Mouse (Mus musculus): ENCODE results near the gene Nsg2. TPM values are rescaled to one million over a fixed set of nuclear protein-coding genes. Genes with fewer than 3 reads are reported as not detected.
"Not testable (repeated sequence)": the region's sequence is repeated elsewhere in the genome, so short reads cannot be mapped to it uniquely, and the experiment has no call there.

The Nsg2 gene
- 595 and 624 TPM in 2 replicates for polyA plus RNA-seq (2012; rRNA removed)

- DNase-seq (ENCODE audit: extremely low spot score in 1 of 2, low spot score in 1 of 2), result peak; percentile 80 to 93
These were observed at the start of gene Nsg2 for GRCm38 (mm10) chr11:32000281-32000680. TSS of gene Nsg2 (plus strand) at chr11:32000463.

- DNase-seq (ENCODE audit: extremely low spot score in 1 of 2, low spot score in 1 of 2), result no peak
These were observed 40.2 kb upstream of the Nsg2 start for GRCm38 (mm10) chr11:31960071-31960470.

GRCm38 (mm10) chr11:31963993-31964392 lies 36.3 kb upstream of the Nsg2 start:
- DNase-seq (ENCODE audit: extremely low spot score in 1 of 2, low spot score in 1 of 2), result no peak

DNA sequence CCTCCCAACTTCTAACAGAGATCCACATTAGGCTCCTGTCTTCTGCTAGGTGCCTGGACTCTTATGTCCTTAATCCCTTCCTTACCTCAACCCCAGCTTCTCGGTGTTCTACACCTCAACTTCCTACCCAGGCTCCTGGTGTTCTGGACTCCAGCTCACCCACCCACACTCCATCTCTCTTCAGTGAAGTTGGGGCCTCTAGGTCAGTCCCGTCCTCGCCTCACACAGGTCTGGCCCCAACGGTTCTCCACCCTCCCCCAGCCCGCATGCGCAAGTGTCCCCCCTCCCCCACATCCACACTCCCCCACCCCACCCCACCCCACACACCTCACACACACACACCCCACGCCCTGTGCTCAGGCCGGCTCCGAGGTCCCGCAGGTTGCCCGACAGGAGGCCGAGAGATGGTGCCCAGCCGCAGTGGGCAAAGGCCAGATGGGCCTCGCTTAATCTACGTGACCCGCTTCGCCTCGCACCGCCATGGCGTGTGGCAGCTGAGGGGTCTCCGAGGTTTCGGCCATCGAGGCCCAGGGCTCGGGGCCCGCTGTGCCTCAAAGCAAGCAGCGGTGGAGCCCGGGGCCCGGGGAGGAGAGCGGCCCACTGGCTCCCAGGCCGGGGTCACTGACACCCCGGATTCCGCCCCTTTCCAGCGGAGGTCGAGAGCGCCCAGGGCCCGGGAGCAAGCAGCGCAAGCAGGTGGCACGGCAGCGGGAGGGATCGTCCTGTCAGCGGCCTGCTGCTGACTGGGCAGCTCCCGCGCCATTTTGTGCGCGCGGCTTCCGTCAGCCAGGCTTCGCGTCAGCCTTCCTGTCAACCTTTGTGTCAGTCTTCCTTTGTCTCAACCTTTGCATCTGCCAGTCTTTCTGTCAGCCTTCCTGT lies 34.8 kb upstream of the Nsg2 start, which contains the start of gene 4930524B15Rik:
4930524B15Rik (plus strand) TSS at position 337 of the 879 bp plus-strand sequence.
- no peak for DNase-seq (ENCODE audit: extremely low spot score in 1 of 2, low spot score in 1 of 2)

GRCm38 (mm10) chr11:31974132-31974531 lies 26.1 kb upstream of the Nsg2 start:
- DNase-seq (ENCODE audit: extremely low spot score in 1 of 2, low spot score in 1 of 2), result no peak

- DNase-seq (ENCODE audit: extremely low spot score in 1 of 2, low spot score in 1 of 2), result no peak
These were observed 25.4 kb upstream of the Nsg2 start for GRCm38 (mm10) chr11:31974826-31975225.

DNA sequence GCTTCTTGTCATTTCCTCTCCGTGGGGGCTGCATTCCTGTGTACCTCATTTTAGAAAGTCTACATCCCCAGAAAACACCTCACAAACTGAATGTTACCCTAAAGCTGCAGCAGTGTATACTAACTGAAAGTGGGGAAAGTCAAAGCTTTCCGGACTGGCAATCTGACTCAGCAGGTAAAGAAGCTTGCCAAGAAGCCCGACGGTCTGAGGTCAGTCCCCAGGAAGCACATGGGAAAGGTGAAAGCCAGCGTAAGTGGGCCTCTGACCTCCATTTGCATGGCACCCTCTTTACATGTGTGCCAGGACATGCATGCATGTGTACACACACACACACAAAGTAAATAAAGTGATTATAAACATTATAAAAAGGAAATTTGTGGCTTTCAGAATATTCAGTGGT lies 24.6 kb upstream of the Nsg2 start:
- DNase-seq (ENCODE audit: extremely low spot score in 1 of 2, low spot score in 1 of 2), result no peak

DNA sequence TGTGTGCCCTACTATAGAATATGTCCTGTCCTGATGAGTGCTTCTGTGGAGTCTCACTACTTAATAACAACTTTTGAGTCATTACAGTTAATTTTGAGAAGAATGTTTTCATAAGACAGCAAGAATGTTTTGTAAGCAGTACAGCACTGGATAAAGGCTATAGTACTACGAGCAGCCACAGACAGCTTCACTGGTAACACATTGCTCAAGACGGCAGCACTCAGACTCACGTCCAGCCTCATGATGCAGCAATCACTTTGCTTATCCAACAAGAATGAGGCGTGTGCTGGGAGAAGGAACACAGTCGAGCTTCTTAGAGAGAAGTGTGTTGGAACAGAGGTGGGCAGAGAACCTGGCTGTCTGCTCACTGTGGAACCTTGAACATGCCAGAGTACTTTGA lies 24.1 kb upstream of the Nsg2 start:
- no peak for DNase-seq (ENCODE audit: extremely low spot score in 1 of 2, low spot score in 1 of 2)

DNA sequence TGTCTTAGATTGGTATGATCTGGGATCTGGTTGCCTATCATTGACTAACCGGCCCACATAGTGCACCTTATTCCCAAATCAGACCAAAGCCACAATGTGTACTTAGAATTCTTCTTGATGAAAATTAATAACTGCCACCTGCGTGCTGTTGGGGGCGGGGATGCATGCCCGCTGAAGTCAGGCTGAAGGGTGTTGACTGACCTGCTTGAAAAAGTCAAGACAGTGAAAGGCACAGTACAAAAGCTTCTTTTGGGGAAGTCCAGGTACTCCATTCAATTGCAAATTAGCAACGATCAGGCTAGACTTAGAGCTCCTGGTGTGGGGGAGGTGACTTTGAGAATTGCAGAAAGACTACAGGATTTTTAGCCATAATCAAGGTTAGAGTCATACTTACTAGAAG lies 20.2 kb upstream of the Nsg2 start:
- not testable (repeated sequence) for DNase-seq (ENCODE audit: extremely low spot score in 1 of 2, low spot score in 1 of 2)

DNA sequence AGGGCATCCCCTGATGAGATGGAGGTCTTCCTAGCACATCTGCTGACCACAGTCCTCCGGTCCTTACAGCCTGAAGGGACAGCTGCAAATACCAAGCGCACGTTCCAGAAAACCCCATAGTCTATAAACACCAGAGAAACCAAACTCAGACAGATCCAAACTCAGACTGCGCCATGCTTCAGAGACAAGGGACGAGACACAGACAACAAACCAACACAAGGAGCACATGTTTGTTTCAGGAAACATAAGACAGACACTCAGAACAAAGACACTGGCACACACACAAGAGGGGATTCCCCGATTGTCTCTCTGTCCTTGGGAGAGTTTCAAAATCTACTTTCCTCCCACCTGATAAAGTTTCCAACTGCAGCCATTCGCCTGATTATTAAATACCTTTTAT lies 18.4 kb upstream of the Nsg2 start:
- DNase-seq (ENCODE audit: extremely low spot score in 1 of 2, low spot score in 1 of 2), result no peak

GRCm38 (mm10) chr11:31982247-31982943 lies 17.9 kb upstream of the Nsg2 start:
- DNase-seq (ENCODE audit: extremely low spot score in 1 of 2, low spot score in 1 of 2), result not testable (repeated sequence)

DNA sequence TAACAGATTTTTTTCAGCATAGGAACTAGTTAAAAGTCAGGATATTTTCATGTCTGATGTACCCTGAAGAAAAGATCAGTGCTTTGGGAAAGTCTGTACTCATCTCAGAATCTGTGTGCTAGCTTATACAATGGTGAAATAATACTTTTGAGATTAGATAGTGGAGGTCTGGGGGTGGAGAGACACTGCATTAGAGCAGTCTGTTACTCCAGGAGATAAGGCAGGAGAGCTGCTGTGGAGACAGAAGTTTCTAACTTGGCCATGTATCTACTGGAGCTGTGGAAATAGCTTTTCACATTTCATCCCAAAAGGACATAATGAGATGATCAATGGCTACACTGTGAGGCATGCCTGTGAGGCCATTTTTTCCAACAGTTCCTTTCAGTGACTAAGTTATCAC lies 17.0 kb upstream of the Nsg2 start:
- no peak for DNase-seq (ENCODE audit: extremely low spot score in 1 of 2, low spot score in 1 of 2)

DNA sequence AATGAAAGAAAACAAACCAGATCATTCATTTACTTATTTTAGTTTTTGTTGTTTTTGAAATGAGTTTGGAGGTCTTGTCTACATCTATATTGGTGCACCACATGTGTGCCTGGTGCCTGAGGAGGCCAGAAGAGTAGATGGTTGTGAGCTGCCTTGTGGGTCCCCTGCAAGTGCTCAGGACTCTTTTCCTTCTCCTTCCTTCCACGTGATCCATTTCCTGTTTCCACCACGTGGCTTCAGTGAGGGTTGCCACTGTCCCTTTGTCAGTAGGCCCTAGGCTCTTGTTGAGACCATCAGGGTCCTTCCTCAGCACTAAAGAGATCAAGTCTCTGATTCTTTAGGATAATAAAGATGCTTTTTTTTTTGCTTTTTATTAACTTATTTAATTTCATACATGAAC lies 15.5 kb upstream of the Nsg2 start:
- DNase-seq (ENCODE audit: extremely low spot score in 1 of 2, low spot score in 1 of 2), result no peak

DNA sequence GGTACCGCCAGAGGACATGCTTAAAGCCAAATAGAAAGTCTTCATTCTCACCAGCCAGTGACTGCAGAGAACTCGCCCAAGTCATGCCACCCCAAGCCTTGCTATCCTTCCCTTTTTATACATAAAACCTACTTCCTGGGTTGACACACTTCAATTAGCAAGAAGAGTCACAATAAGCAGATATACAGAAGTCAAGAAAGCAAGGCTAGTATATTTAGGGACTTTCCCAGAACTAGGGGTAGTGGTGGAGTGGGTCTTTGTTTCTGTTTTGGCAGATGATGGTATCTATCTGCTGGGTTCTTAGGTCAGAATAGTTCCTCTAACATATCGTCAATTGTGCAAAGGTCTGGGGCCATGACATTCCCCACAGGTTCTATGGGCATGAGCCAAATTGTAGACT lies 7.7 kb upstream of the Nsg2 start:
- no peak for DNase-seq (ENCODE audit: extremely low spot score in 1 of 2, low spot score in 1 of 2)

GRCm38 (mm10) chr11:31999716-32000115 lies 547 bp upstream of the Nsg2 start:
- no peak for DNase-seq (ENCODE audit: extremely low spot score in 1 of 2, low spot score in 1 of 2)

DNA sequence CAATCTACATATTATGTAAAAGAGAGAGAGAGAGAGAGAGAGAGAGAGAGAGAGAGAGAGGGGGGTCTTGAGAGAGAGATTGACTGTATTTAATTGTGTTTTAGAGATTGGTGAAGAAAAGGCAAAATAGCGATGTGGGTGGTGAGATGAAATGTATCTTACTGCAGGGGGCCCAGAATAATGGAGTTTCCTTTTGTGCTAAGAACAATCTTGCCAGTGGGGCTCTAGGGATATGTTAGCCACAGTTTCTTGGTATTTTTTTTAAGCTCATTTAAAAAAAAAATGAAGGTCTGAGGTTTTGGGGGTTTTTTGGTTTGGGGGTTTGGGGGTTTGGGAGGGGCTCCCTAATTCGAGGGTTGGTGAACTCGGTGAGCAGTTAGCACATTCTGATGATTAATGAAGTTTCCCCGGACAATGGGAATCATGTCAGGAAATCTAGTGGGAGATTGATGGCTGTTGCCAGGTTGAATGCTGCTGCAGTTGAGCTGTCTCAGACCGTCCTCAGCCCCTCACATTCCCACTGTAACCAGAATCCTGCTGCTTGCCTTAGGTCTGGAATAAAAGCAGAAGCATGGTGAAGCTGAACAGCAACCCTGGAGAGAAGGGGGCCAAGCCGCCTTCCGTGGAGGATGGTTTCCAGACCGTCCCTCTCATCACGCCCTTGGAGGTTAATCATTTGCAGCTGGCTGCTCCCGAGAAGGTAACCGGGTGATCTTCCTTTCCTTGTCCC lies 1.1 kb downstream of the Nsg2 start:
- no peak for DNase-seq (ENCODE audit: extremely low spot score in 1 of 2, low spot score in 1 of 2)

DNA sequence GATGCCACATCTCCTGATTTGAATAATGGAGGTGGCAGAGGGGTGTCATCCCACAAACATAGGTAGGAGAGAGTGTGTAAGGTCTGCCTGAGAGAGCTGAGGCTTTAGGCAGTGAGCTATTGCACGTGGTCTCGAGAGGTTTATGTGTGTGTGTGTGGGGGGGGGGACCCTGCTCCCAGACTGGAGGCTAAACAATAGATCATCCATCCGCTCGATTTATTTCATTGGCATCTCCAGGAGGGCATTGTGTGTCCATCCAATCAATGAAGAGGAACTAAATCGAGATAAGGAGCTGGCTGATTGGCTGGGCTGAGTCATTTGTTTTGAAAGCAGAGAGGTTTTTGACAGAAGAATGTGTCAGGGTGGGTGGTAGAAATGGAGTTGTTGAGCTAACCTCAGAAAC lies 2.4 kb downstream of the Nsg2 start:
- DNase-seq (ENCODE audit: extremely low spot score in 1 of 2, low spot score in 1 of 2), result peak; percentile 59 to 75

DNA sequence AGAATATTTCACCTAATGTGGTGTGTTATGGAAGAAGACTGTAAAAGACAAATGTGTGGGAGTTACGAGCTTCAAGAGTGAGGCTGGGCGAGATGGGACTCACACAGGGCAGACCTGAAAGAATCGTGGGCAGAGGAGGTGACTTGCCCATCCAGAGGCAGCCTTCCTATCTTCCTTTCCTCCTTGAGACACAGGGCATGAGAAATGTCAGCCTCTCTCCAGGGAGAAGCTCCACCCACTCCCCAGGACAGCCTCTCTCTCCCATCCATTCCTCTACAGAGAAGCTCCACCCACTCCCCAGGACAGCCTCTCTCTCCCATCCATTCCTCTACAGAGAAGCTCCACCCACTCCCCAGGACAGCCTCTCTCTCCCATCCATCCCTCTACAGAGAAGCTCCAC lies 7.8 kb downstream of the Nsg2 start:
- DNase-seq (ENCODE audit: extremely low spot score in 1 of 2, low spot score in 1 of 2), result not testable (repeated sequence)

- DNase-seq (ENCODE audit: extremely low spot score in 1 of 2, low spot score in 1 of 2), result no peak
These were observed 8.6 kb downstream of the Nsg2 start for GRCm38 (mm10) chr11:32008852-32009251.

- peak in 1 of 2 experiments; percentile 67 for DNase-seq (ENCODE audit: extremely low spot score in 1 of 2, low spot score in 1 of 2)
These were observed 9.8 kb downstream of the Nsg2 start for GRCm38 (mm10) chr11:32009961-32010662.

DNA sequence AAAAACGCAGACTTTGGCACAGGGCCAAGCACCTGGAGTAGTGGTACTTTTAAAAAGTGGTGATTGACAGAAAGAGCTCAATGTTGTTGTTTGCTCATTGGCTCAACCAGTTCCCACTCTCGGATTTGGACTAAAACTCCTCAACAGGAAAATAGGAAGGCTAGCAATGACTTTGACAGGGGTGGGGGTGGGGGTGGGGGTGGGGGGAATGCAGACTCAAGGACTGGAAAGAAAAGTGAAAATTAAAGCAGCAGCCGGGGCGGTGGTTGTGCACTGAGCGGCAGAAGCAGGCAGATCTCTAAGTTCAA lies 10.4 kb downstream of the Nsg2 start:
- DNase-seq (ENCODE audit: extremely low spot score in 1 of 2, low spot score in 1 of 2), result no peak

Measured in frontal cortex, adult 2 months (tissue).